Mouse (Mus musculus) testis, postnatal 10 days (tissue): ENCODE measurements around the gene Hist1h2bc.

Experiments
- DNase-seq: peaks from one replicate; pipeline ENCODE4 v3.0.0; 2021; ENCODE audit warnings: low spot score

Gene Hist1h2bc

DNA sequence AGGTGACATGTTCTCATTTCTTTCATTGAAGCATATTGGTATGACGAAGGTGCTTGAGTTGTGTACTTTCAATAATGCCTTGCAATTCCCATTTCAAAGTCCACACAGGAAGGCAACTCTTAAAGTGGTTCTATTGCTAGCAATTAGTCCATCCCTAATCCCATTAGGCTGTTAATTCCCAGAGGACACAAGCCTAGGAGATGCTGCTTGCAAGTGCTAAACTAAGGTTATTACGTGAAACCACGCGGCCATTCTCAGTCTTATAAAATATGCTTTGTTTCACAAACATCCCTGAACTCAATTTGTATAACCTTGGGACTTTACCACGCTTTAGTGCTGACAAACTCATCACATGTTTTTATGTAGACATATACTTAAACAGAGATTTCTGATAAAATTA is 53.1 kb downstream of the Hist1h2bc start:
- DNase-seq = no peak

GRCm38 (mm10) chr13:23738041-23738440 is 54.0 kb downstream of the Hist1h2bc start:
- peak; percentile 60 for DNase-seq

DNA sequence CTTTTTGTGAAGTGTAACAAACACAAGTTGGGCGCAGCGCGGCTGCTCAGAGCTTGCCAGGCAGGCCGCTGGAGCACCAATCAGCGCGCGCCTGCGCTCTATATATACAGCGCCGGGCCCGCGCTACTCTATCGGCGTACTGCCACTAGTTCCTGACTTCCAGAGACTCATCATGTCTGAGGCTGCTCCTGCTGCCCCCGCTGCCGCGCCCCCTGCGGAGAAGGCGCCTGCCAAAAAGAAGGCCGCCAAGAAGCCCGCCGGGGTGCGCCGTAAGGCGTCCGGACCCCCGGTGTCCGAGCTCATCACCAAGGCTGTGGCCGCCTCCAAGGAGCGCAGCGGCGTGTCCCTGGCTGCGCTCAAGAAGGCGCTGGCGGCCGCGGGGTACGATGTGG is 54.7 kb downstream of the Hist1h2bc start, which contains the start of gene Hist1h1c:
Gene Hist1h1c (plus strand): TSS at position 132 of the 392 bp plus-strand sequence.
- DNase-seq = peak; percentile 92

GRCm38 (mm10) chr13:23739069-23739921 is 55.3 kb downstream of the Hist1h2bc start:
- peak; percentile 85 for DNase-seq

- DNase-seq = no peak
These were observed 55.9 kb downstream of the Hist1h2bc start for GRCm38 (mm10) chr13:23739922-23740252.

- no peak for DNase-seq
These were observed 56.3 kb downstream of the Hist1h2bc start for GRCm38 (mm10) chr13:23740256-23740840.

DNA sequence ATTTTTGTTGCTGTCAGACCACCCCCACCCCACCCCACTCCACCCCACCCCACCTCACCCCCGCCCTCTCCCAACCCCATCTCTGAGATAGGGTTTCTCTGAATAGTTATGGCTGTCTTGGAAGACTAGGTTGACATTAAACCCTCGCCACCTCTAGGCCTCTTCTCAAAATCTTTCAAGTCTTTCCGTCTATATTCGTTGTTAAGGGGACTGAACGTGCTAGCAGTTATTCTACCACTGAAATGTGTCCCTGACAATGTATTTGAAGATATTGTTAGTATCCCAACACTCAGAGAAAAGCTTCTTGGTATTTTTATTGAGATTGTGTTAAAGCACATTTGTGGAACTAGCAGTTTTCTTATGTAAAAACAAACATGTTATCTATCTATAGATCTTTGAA is 56.9 kb downstream of the Hist1h2bc start:
- no peak for DNase-seq

DNA sequence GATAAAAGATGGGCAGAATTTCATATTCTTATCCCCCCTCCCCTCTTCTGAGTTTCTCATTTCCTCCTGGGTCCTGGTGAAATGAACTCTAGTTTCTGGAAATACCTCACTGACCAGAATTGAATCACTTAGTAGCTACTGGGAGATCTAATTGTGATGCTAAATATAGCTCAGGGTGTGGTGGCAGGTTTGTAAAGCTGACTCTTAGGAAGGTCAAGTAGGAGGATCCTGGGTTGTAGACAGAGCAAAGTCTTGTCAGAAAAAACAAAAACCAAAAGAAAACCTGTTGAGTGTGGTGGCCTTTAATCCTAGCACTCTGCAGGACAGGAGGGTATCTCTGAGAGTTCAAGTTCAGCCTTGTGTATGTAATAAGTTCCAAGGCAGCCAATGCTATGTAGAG is 58.0 kb downstream of the Hist1h2bc start:
- no peak for DNase-seq
